ENCODE assay signal across 21 mouse cellular contexts in genomic region chrX:63466350-63466749, GRCm38 (mm10).
DNase-seq lines count a peak whose midpoint lies in the region; ATAC-seq and TF ChIP-seq lines count a peak whose summit lies in the region.
"Had no signal": no experiment of that assay in that cellular context is flagged by ENCODE, and none has a peak within 500 bp of the region (broad histone marks: within the 10 kb centered on the region; RNA-seq: fewer than 3 reads in every experiment).

No protein-coding gene starts in this region.

- no peak for TF ChIP-seq CTCF in intestine, postnatal 0 days (IDR thresholded peaks at IDR 0.05; ENCODE audit: low read depth)

- H3K27me3 ChIP-seq in intestine, embryonic 15.5 days (replicated peaks): no peaks in the 10 kb centered on the region
- no peaks in the 10 kb centered on the region for H3K27me3 ChIP-seq in intestine, embryonic 16.5 days (replicated peaks; ENCODE audit: control insufficient read depth, insufficient read depth, low read length)
- H3K27me3 ChIP-seq in intestine, postnatal 0 days (replicated peaks; ENCODE audit: control insufficient read depth, insufficient read depth, low read length): no peaks in the 10 kb centered on the region
- H3K27me3 ChIP-seq: CH12.LX, Patski had no signal

- intact Hi-C loops in left cerebral cortex, postnatal 10 days (cut with DNase I): no loop called here

- no peak overlapping the region for H3K9ac ChIP-seq in intestine, embryonic 15.5 days
- H3K9ac ChIP-seq in intestine, embryonic 16.5 days (ENCODE audit: low read depth, low read length): no peak overlapping the region
- H3K9ac ChIP-seq in intestine, postnatal 0 days (ENCODE audit: low read depth, low read length): no peak overlapping the region

- no peak overlapping the region for H3K4me2 ChIP-seq in intestine, embryonic 15.5 days (replicated peaks)
- H3K4me2 ChIP-seq in intestine, embryonic 16.5 days (ENCODE audit: low read depth, low read length): no peak overlapping the region
- no peak overlapping the region for H3K4me2 ChIP-seq in intestine, postnatal 0 days (replicated peaks; ENCODE audit: low read depth)

- no peak for DNase-seq in layer of hippocampus, adult 9-11 months
- DNase-seq in left cerebral cortex, postnatal 10 days (ENCODE audit: extremely low spot score in 1 of 2, low spot score in 2 of 2): no peak
- no peak for DNase-seq in right cerebral cortex, postnatal 25 days
- DNase-seq: adrenal gland, adult 2 months; adrenal gland, adult 8-10 months; adrenal gland, postnatal 10 days; adrenal gland, postnatal 14 days; adrenal gland, postnatal 25 days; adrenal gland, postnatal 36 days; B cell, adult 2 months; cerebellum, adult 11 months; cerebellum, adult 11-12 months; cerebellum, adult 18-20 months had no signal

- ATAC-seq in intestine, embryonic 15.5 days: peak; percentile 84
- ATAC-seq in intestine, embryonic 16.5 days: peak; percentile 81
- peak; percentile 59; the same call in 1 of the 2 replicates for ATAC-seq in intestine, postnatal 0 days
- ATAC-seq: activated CD4-positive, CD25-positive, alpha-beta regulatory T cell, adult 4 months; CD4-positive, CD25-positive, alpha-beta regulatory T cell, adult 4 months; Patski had no signal

- 73% methylated on average over 1 of the region's 1 CpGs for WGBS in intestine, embryonic 15.5 days
- 90% methylated on average over 1 of the region's 1 CpGs for WGBS in intestine, embryonic 16.5 days
- 47% methylated on average over 1 of the region's 1 CpGs for WGBS in intestine, postnatal 0 days

- H3K9me3 ChIP-seq in intestine, embryonic 15.5 days: no peaks in the 10 kb centered on the region
- no peaks in the 10 kb centered on the region for H3K9me3 ChIP-seq in intestine, embryonic 16.5 days (ENCODE audit: control insufficient read depth, low read length)
- no peaks in the 10 kb centered on the region for H3K9me3 ChIP-seq in intestine, postnatal 0 days (ENCODE audit: control insufficient read depth)
- H3K9me3 ChIP-seq: G1E had no signal

- H3K27ac ChIP-seq in intestine, embryonic 15.5 days: no peak overlapping the region
- H3K27ac ChIP-seq in intestine, embryonic 16.5 days (ENCODE audit: low read length): no peak overlapping the region
- no peak overlapping the region for H3K27ac ChIP-seq in intestine, postnatal 0 days (ENCODE audit: low read depth, low read length)

- H3K36me3 ChIP-seq in intestine, embryonic 15.5 days: no peaks in the 10 kb centered on the region
- no peaks in the 10 kb centered on the region for H3K36me3 ChIP-seq in intestine, embryonic 16.5 days (ENCODE audit: control insufficient read depth, insufficient read depth, low read length)
- H3K36me3 ChIP-seq in intestine, postnatal 0 days (ENCODE audit: control insufficient read depth, insufficient read depth): no peaks in the 10 kb centered on the region
- H3K36me3 ChIP-seq: G1E had no signal

- H3K4me1 ChIP-seq in intestine, embryonic 15.5 days (replicated peaks): no peaks in the 10 kb centered on the region
- H3K4me1 ChIP-seq in intestine, embryonic 16.5 days (ENCODE audit: control insufficient read depth, insufficient read depth, low read length): no peaks in the 10 kb centered on the region
- H3K4me1 ChIP-seq in intestine, postnatal 0 days (replicated peaks; ENCODE audit: control insufficient read depth, insufficient read depth, low read length): no peaks in the 10 kb centered on the region

- H3K4me3 ChIP-seq in intestine, embryonic 15.5 days (replicated peaks): no peak overlapping the region
- H3K4me3 ChIP-seq in intestine, embryonic 16.5 days (ENCODE audit: low read length): no peak overlapping the region
- no peak overlapping the region for H3K4me3 ChIP-seq in intestine, postnatal 0 days (ENCODE audit: low read depth, low read length)
